Mouse (Mus musculus) gastrocnemius, postnatal 4 days (tissue): ENCODE data around the gene Tmem121. TPM values are rescaled to one million over a fixed set of nuclear protein-coding genes. Genes with fewer than 3 reads are reported as not detected.
"Not testable (repeated sequence)": the region's sequence is repeated elsewhere in the genome, so short reads cannot be mapped to it uniquely, and the experiment has no call there.

ENCODE experiments used
- DNase-seq, 2 experiments: peaks; one replicate each; pipeline ENCODE4 v3.0.0; 2021 to 2022; ENCODE audit warnings: low spot score in 2 of 2, mixed read lengths in 2 of 2
- total RNA-seq, 2 experiments: library from RNA; stranded (reverse); gene quantifications; 2 replicates each; pipeline ENCODE4 v1.2.3; 2021

Tmem121 gene
- total RNA-seq, 2 experiments from 2014 or later = 2.5 to 3.4 TPM

DNA sequence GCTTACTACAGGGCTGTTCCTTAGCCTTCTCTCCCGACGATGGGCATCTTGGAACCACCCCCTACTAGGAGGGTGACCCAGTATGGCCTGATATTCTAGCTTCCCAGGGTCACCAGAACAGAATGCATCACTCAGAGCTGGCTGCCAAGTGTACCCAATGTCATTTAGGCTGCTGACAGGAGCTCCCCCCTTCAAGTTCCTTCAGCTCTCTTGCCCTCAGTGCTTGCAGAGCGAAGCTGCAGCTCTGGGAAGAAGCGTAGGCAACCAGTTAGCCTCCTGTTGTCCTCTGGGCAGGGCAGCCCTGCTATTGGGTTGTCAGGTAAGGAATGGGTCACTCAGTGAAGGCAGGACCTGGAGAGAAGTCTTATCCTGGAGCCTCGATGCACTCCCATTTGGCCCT lies 785 bp upstream of the Tmem121 start:
- no peak for DNase-seq

- DNase-seq = no peak
Measured at GRCm38 (mm10) chr12:113186326-113187010, 738 bp downstream of the Tmem121 start.

- no peak for DNase-seq
Measured at GRCm38 (mm10) chr12:113187011-113187375, 1.3 kb downstream of the Tmem121 start.

DNA sequence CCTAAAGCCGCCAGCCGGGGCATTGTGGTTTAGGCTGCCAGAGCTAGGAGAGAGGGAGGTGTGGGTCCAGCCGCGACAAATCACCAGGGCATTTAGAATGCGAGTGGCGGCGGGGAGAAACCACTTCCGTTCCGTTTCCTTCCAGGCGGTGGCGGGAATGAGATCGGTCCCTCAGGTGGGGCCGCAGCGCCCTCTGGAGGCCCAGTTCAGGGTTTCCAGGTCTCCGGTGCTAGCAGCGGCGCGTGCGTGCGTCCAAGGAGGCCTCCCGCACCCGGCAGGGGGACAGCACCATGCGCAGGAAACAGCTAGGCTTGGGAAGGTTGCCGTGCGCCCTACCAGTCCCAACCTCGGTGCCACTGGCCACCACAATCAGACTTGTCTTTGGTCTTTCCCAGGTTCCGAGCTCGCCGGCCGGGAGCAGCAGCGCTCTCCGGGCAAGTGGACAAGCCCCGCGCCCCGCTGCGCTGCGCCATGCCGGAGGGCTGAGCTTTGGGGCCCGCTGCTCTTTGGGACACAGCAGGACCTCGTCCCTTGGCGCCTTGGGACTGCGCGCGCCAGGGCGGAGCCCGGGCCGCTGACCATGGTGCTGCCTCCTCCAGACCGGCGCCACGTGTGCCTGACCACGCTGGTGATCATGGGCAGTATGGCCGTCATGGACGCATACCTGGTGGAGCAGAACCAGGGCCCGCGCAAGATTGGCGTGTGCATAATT lies 2.0 kb downstream of the Tmem121 start:
- DNase-seq = peak; percentile 60 to 78

DNA sequence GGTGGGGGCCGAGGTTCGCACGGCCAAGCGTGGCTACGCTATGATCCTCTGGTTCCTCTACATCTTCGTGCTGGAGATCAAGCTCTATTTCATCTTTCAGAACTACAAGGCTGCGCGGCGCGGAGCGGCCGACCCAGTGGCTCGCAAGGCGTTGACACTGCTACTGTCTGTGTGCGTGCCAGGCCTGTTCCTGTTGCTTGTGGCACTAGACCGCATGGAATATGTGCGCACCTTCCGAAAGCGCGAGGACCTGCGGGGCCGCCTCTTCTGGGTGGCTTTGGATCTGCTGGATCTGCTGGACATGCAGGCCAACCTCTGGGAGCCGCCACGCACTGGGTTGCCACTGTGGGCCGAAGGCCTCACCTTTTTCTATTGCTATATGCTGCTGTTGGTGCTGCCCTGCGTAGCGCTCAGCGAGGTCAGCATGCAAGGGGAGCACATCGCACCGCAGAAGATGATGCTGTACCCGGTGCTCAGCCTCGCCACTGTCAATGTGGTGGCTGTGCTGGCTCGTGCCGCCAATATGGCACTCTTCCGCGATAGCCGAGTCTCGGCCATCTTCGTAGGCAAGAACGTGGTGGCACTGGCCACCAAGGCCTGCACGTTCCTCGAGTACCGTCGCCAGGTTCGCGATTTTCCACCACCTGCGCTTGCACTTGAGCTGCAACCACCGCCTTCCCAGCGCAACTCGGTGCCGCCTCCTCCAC lies 2.8 kb downstream of the Tmem121 start:
- DNase-seq = no peak

- DNase-seq = no peak
Measured at GRCm38 (mm10) chr12:113193423-113193822, 7.7 kb downstream of the Tmem121 start.

DNA sequence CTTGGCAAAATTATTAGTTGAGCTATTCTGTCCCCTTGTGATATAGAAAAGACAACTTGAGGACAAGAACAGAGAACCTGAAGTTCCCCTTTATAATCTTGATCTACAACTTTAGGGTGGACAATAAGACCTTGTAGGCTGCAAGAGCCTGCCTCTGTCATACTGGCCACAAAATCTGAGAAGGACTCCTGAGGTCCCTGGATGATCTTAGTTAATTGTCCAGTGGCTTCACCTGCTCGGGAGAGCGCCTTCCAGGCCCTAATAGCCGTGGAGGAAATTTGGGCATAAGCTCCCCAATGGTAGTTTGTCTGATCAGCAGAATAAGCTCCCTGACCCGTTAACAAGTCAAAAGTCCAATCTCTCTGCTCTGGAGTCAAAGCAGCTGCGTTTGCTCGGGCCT lies 13.4 kb downstream of the Tmem121 start:
- DNase-seq = not testable (repeated sequence)

GRCm38 (mm10) chr12:113201301-113201700 lies 15.6 kb downstream of the Tmem121 start:
- no peak for DNase-seq

DNA sequence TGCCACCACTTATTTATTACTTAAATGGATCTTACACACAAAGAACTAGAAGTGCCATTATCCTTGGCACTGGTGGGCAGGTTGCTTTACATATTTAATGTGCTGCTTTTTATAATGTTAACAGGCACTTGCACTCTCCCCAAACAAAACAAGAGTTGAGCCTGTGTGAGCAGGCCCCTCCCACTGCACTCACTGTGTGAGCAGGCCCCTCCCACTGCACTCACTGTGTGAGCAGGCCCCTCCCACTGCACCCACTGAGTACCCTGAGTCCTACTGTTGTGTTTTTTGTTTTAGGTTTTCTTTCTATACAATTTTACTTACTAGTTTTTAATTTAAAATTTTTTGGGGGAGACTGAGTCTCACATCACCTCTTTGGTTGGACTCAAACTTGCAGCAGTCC lies 16.3 kb downstream of the Tmem121 start:
- DNase-seq = no peak

DNA sequence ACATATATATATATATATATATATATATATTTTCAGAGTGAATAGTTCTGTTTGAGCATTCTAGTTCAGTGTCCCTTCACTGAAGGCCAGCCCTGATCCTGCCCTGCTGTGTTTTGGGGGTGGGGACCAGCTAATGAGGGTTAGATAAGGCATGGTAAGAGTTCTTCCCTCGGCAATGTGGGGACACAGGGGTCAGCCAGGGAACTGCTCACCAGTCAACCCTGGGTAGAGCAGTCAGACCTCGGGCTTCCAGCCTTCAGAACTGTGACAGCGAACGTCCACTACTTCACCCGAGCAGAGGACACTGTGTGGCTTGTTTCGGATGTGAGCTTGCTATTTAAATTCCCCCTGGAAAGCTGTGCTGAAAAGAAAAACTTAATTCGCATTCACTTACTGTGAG lies 17.8 kb downstream of the Tmem121 start:
- DNase-seq = no peak

DNA sequence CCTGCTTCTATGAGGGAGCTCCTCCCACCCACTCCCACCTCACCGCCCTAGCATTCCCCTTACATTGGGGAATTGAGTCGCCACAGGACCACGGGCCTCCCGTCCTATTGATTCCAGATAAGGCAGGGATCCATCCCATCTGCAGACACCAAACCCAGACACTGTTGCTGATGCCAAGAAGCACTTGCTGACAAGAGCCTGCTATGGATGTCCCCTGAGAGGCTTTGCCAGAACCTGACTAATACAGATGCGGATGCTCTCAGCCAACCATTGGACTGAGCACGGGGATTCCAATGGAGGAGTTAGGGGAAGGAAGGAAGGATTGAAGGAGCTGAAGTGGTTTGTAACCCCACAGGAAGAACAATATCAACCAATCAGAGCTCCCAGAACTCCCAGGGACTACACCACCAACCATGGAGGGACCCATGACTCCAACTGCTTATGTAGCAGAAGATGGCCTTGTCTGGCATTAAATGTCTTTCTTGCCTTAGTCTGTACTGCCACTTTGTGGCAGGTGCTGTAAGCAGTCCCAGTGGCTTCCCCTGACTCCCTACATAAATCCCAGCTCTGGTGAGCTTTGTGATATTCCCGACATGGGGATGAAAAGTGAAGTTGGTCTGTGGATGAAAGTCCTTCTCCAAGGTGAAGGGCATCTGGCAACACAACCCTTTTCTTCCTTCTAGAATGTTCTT lies 19.7 kb downstream of the Tmem121 start:
- DNase-seq = no peak

DNA sequence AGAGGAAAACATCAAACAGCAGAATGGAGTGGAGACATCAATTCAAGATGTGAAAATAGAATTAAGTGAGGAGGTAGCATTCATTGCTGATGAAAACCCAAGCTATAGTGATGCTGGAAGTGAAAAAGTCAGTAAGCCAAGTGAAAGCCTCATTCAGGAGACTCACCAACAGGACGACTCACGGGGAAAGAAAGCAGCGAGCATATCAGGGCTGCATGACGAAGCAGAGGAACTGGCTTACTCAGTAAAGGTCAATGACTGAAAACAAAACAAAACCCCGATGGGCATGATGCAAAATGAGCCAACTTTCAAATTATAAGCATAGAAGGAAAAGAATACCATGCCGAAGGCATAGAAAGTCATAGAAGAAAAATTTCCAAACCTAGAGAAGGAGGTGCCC lies 22.0 kb downstream of the Tmem121 start:
- no peak for DNase-seq

DNA sequence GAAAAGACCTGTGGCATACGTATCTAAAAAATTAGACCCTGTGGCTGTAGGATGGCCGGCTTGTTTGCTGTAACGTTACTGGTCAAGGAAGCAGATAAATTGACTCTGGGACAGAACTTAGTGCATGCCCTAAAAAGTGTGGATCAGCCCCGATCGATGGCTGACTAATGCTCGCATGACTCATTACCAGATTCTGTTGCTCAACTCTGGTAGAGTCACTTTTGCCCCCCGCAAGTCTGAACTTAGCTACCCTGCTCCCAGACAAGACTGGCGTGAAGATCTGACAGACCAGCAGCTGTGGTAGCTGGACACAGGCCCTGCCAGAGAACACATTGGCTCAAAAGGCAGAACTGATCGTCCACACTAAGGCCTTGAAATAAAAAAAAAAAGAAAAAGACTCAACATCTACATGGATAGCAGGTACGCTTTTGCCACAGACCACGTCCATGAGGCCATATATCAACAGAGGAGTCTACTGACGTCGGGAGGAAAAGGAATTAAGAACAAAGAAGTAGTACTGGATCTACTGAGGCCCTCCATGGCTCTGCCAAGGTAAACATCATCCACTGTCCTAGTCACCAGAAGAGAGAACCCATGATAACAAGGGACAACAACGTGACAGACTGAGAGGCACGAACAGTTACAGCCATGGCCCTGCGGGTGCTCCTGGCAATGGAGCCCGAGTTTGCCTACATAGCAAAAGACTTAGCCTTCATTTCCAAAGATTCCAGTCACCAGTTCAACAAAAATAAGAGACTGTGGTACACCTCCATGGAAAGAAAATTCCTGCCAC lies 25.1 kb downstream of the Tmem121 start:
- DNase-seq = no peak

DNA sequence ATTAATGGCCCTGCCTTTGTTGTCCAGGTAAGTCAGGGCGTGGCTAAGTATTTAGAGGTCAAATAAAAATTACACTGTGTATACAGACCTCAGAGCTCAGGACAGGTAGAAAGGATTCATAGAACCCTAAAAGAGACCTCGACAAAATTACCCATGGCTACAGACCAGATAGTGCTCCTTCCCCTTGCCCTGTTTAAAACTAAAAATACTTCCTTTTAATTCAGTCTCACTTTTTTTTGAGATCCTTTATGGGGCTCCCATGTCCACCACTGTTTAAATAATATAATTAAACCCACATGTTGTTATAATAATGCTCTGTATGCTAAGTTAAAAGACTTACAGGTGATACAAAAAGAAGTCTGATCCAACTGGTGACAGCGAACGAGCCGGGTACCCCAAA lies 26.0 kb downstream of the Tmem121 start:
- DNase-seq = no peak

GRCm38 (mm10) chr12:113212326-113212924 lies 26.7 kb downstream of the Tmem121 start:
- DNase-seq = no peak

- DNase-seq = no peak
Measured at GRCm38 (mm10) chr12:113213226-113213625, 27.5 kb downstream of the Tmem121 start.

GRCm38 (mm10) chr12:113214072-113214808 lies 28.5 kb downstream of the Tmem121 start:
- no peak for DNase-seq

- no peak for DNase-seq
Measured at GRCm38 (mm10) chr12:113214972-113215666, 29.4 kb downstream of the Tmem121 start.
